Mouse (Mus musculus) forebrain, embryonic 15.5 days (tissue): ENCODE results near the gene Midn. TPM values are rescaled to one million over a fixed set of nuclear protein-coding genes. Genes with fewer than 3 reads are reported as not detected.
A peak's percentile ranks its signal among the peaks of the same experiment; 100 is the strongest.

Experiments
- ATAC-seq: fragments of 200-750 bp; cut with Nextera tagmentation; replicated peaks from 2 replicates; pipeline ENCODE4 v1.8.0; 2017; ENCODE audit warnings: mild to moderate bottlenecking, moderate TSS enrichment, moderate library complexity
- H3K27ac ChIP-seq: fragments of 300-500 bp; sonication (generic); replicated peaks from 2 replicates; pipeline ENCODE4 v1.5.1; 2015; ENCODE audit warnings: mild to moderate bottlenecking, inconsistent platforms
- H3K27me3 ChIP-seq: fragments of 300-500 bp; sonication (generic); 2 replicates; pipeline ENCODE4 v1.6.1; 2015; ENCODE audit warnings: inconsistent platforms
- H3K36me3 ChIP-seq: fragments of 300-500 bp; sonication (generic); 2 replicates; pipeline ENCODE4 v1.6.1; 2015; ENCODE audit warnings: mild to moderate bottlenecking, inconsistent platforms
- H3K4me1 ChIP-seq: fragments of 300-500 bp; sonication (generic); 2 replicates; pipeline ENCODE4 v1.6.1; 2015; ENCODE audit warnings: inconsistent platforms
- H3K4me2 ChIP-seq: fragments of 300-500 bp; sonication (generic); replicated peaks from 2 replicates; pipeline ENCODE4 v1.6.1; 2015; ENCODE audit warnings: mild to moderate bottlenecking, inconsistent platforms
- H3K4me3 ChIP-seq: fragments of 300-500 bp; sonication (generic); 2 replicates; pipeline ENCODE4 v1.5.1; 2015; ENCODE audit warnings: mild to moderate bottlenecking, inconsistent platforms
- H3K9ac ChIP-seq: fragments of 300-500 bp; sonication (generic); replicated peaks from 2 replicates; pipeline ENCODE4 v1.6.1; 2015; ENCODE audit warnings: mild to moderate bottlenecking, inconsistent platforms
- H3K9me3 ChIP-seq: fragments of 300-500 bp; sonication (generic); 2 replicates; pipeline ENCODE4 v1.6.1; 2016; ENCODE audit warnings: inconsistent platforms
- WGBS: fragments of 180-500 bp; shearing (Covaris S2); methylation state at CpG from one replicate; pipeline ENCODE4 v1.1.7; 2015; ENCODE audit warnings: mixed read lengths; 5-methylcytosine and 5-hydroxymethylcytosine counted together
- polyA plus RNA-seq: library from polyadenylated mRNA; unstranded; fragments of >200 nt; fragmentation: Nextera tagmentation; extraction: Ambion mirVana; gene quantifications from 2 replicates; pipeline ENCODE4 v1.2.1, GENCODE M21; 2015

Midn gene
- polyA plus RNA-seq, 1 experiment from 2014 or later = 34.9 TPM

GRCm38 (mm10) chr10:80156002-80156751 lies 8.1 kb downstream of the Midn start:
- ATAC-seq = no peak
- H3K4me3 ChIP-seq = no peak overlapping the region
- no peak overlapping the region for H3K9ac ChIP-seq
- no peaks in the 10 kb centered on the region for H3K9me3 ChIP-seq
- 82% methylated on average over 29 of the region's 29 CpGs for WGBS
- peak overlapping the region; percentile 91 for H3K27ac ChIP-seq
- H3K36me3 ChIP-seq = peaks cover 56% of the 10 kb centered on the region
- peaks cover 92% of the 10 kb centered on the region for H3K4me1 ChIP-seq
- no peak overlapping the region for H3K4me2 ChIP-seq
- no peaks in the 10 kb centered on the region for H3K27me3 ChIP-seq

GRCm38 (mm10) chr10:80156752-80157053 lies 8.6 kb downstream of the Midn start:
- H3K4me3 ChIP-seq = no peak overlapping the region
- H3K36me3 ChIP-seq = peaks cover 55% of the 10 kb centered on the region
- H3K27me3 ChIP-seq = no peaks in the 10 kb centered on the region
- WGBS = 58% methylated on average over 7 of the region's 7 CpGs
- H3K9me3 ChIP-seq = no peaks in the 10 kb centered on the region
- H3K9ac ChIP-seq = no peak overlapping the region
- H3K27ac ChIP-seq = peak overlapping the region; percentile 91
- H3K4me2 ChIP-seq = no peak overlapping the region
- no peak for ATAC-seq
- H3K4me1 ChIP-seq = peaks cover 94% of the 10 kb centered on the region

- Histone ChIP-seq H3K4me1 (peaks cover 88% of the 10 kb centered on the region), H3K4me3 (no peak overlapping the region), H3K36me3 (peaks cover 49% of the 10 kb centered on the region), H3K9ac (peak overlapping the region; percentile 23), H3K4me2 (no peak overlapping the region), H3K27ac (peak overlapping the region; percentile 91), H3K27me3 (no peaks in the 10 kb centered on the region), H3K9me3 (no peaks in the 10 kb centered on the region)
- no peak for ATAC-seq
- 51% methylated on average over 15 of the region's 15 CpGs for WGBS
Measured at GRCm38 (mm10) chr10:80157141-80157929, 9.3 kb downstream of the Midn start.

GRCm38 (mm10) chr10:80158307-80158986 lies 10.4 kb downstream of the Midn start:
- Histone ChIP-seq H3K36me3 (peaks cover 42% of the 10 kb centered on the region), H3K4me1 (peaks cover 77% of the 10 kb centered on the region), H3K4me2 (peak overlapping the region; percentile 70; the same call in 1 of the 2 replicates), H3K4me3 (no peak overlapping the region), H3K9ac (no peak overlapping the region; the same call in 1 of the 2 replicates), H3K9me3 (no peaks in the 10 kb centered on the region), H3K27ac (peak overlapping the region; percentile 91), H3K27me3 (no peaks in the 10 kb centered on the region)
- ATAC-seq = no peak
- 14% methylated on average over 18 of the region's 18 CpGs for WGBS

DNA sequence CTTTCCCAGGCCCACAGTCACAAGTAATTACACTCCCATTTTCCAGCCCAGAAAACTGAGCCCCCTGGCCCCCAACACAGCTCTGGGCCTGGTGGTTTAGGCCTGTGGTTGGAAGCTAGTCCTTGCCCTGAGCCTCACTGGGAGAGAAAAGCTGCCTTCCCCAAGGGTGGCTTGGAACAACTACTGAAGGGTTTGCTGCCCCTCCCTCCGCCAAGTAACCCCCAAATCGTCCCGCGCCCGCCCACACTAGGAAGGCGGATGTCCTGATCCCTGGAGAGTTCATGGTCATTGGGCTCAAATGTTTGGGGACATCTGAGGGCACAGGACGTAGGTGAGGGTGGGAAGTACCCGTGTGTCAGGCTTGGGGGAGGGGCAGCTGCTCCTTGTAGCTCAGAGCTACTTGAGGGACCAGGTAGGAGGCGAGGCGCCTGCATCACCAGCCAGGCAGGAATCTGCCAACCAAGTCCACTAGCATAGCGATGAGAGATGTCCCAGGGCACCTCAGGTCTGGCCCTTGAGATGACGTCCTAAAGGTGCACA lies 11.0 kb downstream of the Midn start:
- Histone ChIP-seq H3K27me3 (no peaks in the 10 kb centered on the region), H3K9me3 (no peaks in the 10 kb centered on the region), H3K4me2 (peak overlapping the region; percentile 70), H3K4me1 (peaks cover 73% of the 10 kb centered on the region), H3K9ac (peak overlapping the region; percentile 47), H3K4me3 (peak overlapping the region; percentile 47), H3K27ac (peak overlapping the region; percentile 91), H3K36me3 (peaks cover 35% of the 10 kb centered on the region)
- 8% methylated on average over 12 of the region's 12 CpGs for WGBS
- no peak; the same call in 1 of the 2 replicates for ATAC-seq

DNA sequence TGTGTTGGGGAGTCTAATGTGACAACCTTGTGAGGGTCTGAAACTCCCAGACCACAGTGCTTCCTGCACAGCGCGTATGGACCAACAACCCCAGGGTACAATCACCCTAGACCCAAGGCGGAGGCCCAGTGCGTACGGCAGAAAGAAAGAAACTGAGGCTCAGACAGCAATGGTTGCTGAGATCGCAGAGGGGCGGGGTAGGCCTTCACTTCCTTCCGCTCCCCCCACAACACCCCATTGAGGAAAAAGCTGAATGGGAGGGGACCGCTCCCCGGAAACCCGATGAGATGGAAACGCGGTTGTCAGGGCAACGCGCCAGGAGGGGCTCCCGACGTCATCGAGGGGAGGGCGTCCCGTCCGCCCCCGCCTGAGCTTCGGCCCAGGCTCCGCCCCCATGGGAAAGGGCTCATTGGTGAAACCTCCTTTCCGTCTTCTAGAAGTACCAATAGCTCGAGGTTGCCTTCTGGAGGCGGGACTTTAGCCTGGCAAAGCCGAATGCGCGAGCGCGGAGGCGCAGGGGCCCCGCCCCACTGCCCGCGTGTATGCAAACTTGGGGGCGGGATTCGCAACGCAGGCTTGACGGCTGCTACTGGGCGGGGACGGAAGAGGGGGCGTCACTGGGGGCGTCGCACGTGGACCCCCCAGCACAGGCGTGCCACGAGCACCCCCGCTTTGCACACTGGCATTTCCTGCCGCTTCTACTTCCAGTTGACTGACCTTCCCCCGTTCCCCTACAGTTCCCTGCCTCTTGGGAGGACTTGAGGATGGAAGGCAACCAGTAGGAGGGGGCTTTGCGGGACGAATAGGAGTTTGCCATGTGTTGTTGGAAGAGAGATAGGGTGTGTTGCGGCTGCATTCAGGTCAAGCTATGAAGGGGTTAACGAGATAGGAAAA lies 11.7 kb downstream of the Midn start:
- WGBS = under 1% methylated on average over 55 of the region's 55 CpGs
- Histone ChIP-seq H3K36me3 (peaks cover 28% of the 10 kb centered on the region), H3K9me3 (no peaks in the 10 kb centered on the region), H3K27ac (peak overlapping the region; percentile 91), H3K27me3 (no peaks in the 10 kb centered on the region), H3K4me2 (peak overlapping the region; percentile 70), H3K4me1 (peaks cover 73% of the 10 kb centered on the region), H3K9ac (peak overlapping the region; percentile 47), H3K4me3 (peak overlapping the region; percentile 47)
- ATAC-seq = peak; percentile 87

DNA sequence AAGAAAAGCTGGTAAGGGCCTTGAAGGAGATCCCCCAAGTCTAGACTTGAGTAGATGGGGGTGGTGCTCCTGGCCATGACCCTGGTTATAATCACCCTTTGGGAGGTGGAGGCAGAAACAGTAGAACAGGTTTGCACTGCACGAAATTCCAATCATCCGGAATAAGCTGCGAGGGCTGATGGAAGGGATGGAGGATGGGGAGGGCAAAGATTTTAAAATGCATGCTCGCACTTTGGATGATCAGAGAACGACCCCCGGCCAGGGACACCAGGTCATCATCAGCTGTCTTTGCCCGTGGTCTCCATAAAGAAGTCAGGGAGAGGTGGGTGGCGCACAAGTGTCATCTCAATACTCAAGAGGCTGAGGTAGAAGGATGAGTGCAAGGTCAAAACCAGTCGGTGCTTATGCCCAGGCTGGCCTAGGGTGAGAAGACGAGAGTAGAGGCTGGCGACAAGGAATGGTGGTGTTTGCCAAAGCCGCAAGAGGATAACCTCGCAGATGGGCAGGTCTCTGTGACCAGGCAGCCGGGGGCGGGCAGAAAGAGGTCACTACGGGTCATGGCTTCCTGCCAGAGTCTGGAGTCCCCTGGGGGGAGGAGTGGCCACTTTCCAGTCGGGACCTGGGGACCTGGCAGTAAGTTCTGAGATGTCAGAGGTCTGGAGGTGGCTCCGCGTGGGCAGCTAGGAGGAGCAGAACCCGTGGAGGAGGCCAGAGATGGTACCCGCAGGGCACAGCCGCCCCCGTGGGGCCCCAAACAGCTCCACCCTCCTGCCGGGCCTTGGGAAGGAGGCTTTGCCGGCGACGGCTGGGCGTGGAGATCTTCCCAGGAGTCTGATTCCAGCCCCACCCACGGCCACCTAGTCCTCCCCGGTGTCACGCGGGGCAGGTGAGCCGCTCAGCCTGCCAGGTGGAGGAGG lies 12.6 kb downstream of the Midn start:
- Histone ChIP-seq H3K9me3 (no peaks in the 10 kb centered on the region), H3K4me3 (peak overlapping the region; percentile 47), H3K27me3 (no peaks in the 10 kb centered on the region), H3K4me2 (peak overlapping the region; percentile 70), H3K9ac (peak overlapping the region; percentile 34), H3K4me1 (peaks cover 73% of the 10 kb centered on the region), H3K36me3 (peaks cover 19% of the 10 kb centered on the region), H3K27ac (peak overlapping the region; percentile 91)
- no peak for ATAC-seq
- 3% methylated on average over 33 of the region's 33 CpGs for WGBS

- Histone ChIP-seq H3K4me2 (no peak overlapping the region), H3K27ac (peak overlapping the region; percentile 11; the same call in 1 of the 2 replicates), H3K9me3 (no peaks in the 10 kb centered on the region), H3K4me3 (no peak overlapping the region), H3K27me3 (no peaks in the 10 kb centered on the region), H3K4me1 (peaks cover 70% of the 10 kb centered on the region), H3K9ac (no peak overlapping the region), H3K36me3 (peaks cover 9% of the 10 kb centered on the region)
- WGBS = 19% methylated on average over 7 of the region's 7 CpGs
- no peak for ATAC-seq
Measured at GRCm38 (mm10) chr10:80161522-80162242, 13.6 kb downstream of the Midn start.

DNA sequence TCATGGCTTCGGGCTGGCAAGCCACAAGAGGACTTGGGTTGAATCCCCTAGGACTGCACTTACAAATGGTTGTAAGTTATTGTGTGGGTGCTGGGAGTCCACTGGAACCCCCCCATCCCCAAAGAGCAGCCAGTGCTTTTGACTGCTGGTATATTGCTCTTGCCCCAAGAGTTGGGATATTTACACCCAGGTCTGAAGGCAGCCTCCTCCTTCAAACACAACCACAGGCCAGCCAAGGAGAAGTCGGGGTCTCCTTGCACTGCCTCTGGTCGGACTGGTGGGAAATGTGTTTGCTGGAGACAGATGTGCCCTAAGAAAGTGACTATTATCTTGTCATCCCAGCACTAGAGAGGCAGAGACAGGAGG lies 14.2 kb downstream of the Midn start:
- WGBS = 72% methylated on average over 3 of the region's 3 CpGs
- ATAC-seq = no peak
- H3K36me3 ChIP-seq = peaks cover 4% of the 10 kb centered on the region
- no peak overlapping the region for H3K27ac ChIP-seq
- H3K4me3 ChIP-seq = no peak overlapping the region
- no peaks in the 10 kb centered on the region for H3K27me3 ChIP-seq
- no peak overlapping the region for H3K4me2 ChIP-seq
- no peaks in the 10 kb centered on the region for H3K9me3 ChIP-seq
- H3K4me1 ChIP-seq = peaks cover 69% of the 10 kb centered on the region
- no peak overlapping the region for H3K9ac ChIP-seq

- ATAC-seq = no peak
- Histone ChIP-seq H3K9me3 (no peaks in the 10 kb centered on the region), H3K4me2 (no peak overlapping the region), H3K27ac (no peak overlapping the region), H3K4me3 (no peak overlapping the region), H3K9ac (no peak overlapping the region), H3K4me1 (peaks cover 64% of the 10 kb centered on the region), H3K36me3 (no peaks in the 10 kb centered on the region), H3K27me3 (no peaks in the 10 kb centered on the region)
- 86% methylated on average over 6 of the region's 6 CpGs for WGBS
Measured at GRCm38 (mm10) chr10:80162716-80163299, 14.7 kb downstream of the Midn start.
